Mouse (Mus musculus) E14TG2a.4 (cell line): ENCODE measurements around the gene Lpp.

Experiments used
- CTCF ChIP-seq: conservative IDR thresholded peaks from 2 replicates; pipeline ENCODE4 v1.5.1; 2014; ENCODE audit warnings: low read length
- POU5F1 ChIP-seq: IDR thresholded peaks from 2 replicates; pipeline ENCODE4 v1.6.1; 2014; ENCODE audit warnings: low read length, borderline replicate concordance

GRCm38 (mm10) chr16:24421687-24422418 lies 28.5 kb downstream of the Lpp start:
- TF ChIP-seq CTCF (no peak), POU5F1 (no peak)
